ENCODE assay signal across 9 mouse cellular contexts in genomic region chr6:83070247-83070310, GRCm38 (mm10). TPM values are rescaled to one million over a fixed set of nuclear protein-coding genes. Genes with fewer than 3 reads are reported as not detected.
DNase-seq lines count a peak whose midpoint lies in the region; ATAC-seq and TF ChIP-seq lines count a peak whose summit lies in the region.
"Had no signal": no experiment of that assay in that cellular context is flagged by ENCODE, and none has a peak within 500 bp of the region (broad histone marks: within the 10 kb centered on the region; RNA-seq: fewer than 3 reads in every experiment).

Tlx2 (minus strand) TSS chr6:83070293.

- no peak for TF ChIP-seq EP300 in heart, adult 2 months (IDR thresholded peaks at IDR 0.05; ENCODE audit: insufficient read depth, low read depth, low read length)

- no peak for DNase-seq in heart, adult 2 months
- no peak for DNase-seq in G1E (ENCODE audit: low spot score)
- DNase-seq in yolk sac, embryonic 10.5 days (ENCODE audit: low spot score), result no peak
- DNase-seq in right cerebral cortex, postnatal 10 days (ENCODE audit: low spot score in 2 of 2), result no peak
- DNase-seq in left cerebral cortex, adult 8-10 months (ENCODE audit: low spot score in 2 of 2), result no peak

- peaks cover 96% of the 10 kb centered on the region for H3K27me3 ChIP-seq in heart, embryonic 12.5 days (replicated peaks)
- H3K27me3 ChIP-seq in heart, adult 2 months (ENCODE audit: control insufficient read depth, insufficient read depth, low read length), result peaks cover 40% of the 10 kb centered on the region
- H3K27me3 ChIP-seq in G1E (ENCODE audit: insufficient read depth, low read length), result peaks cover 44% of the 10 kb centered on the region
- peaks cover 99% of the 10 kb centered on the region for H3K27me3 ChIP-seq in hindbrain, embryonic 12.5 days
- H3K27me3 ChIP-seq in liver, embryonic 16.5 days (ENCODE audit: control insufficient read depth, insufficient read depth, low read depth, low read length), result peaks cover 98% of the 10 kb centered on the region

- no peak for TF ChIP-seq CTCF in heart, adult 2 months (IDR thresholded peaks at IDR 0.05)
- TF ChIP-seq CTCF in G1E (IDR thresholded peaks at IDR 0.05; ENCODE audit: low read depth, low read length), result no peak

- no peak for ATAC-seq in heart, embryonic 12.5 days (ENCODE audit: insufficient number of reproducible peaks, low FRiP score)
- ATAC-seq in G1E (ENCODE audit: extremely low read depth, insufficient number of reproducible peaks, low FRiP score, poor library complexity, severe bottlenecking), result no peak
- ATAC-seq in hindbrain, embryonic 12.5 days (ENCODE audit: low FRiP score), result no peak
- ATAC-seq in liver, embryonic 16.5 days (ENCODE audit: low read depth), result no peak

- no peaks in the 10 kb centered on the region for H3K9me3 ChIP-seq in heart, embryonic 12.5 days (replicated peaks)
- peaks cover 33% of the 10 kb centered on the region for H3K9me3 ChIP-seq in G1E (replicated peaks)
- H3K9me3 ChIP-seq in hindbrain, embryonic 12.5 days (replicated peaks), result no peaks in the 10 kb centered on the region
- no peaks in the 10 kb centered on the region for H3K9me3 ChIP-seq in liver, embryonic 16.5 days (replicated peaks; ENCODE audit: control insufficient read depth, low read length)

- H3K27ac ChIP-seq in heart, embryonic 12.5 days (ENCODE audit: poor library complexity, severe bottlenecking), result no peak within 1 kb of the TSS
- H3K27ac ChIP-seq in heart, adult 2 months, result no peak within 1 kb of the TSS
- H3K27ac ChIP-seq in hindbrain, embryonic 12.5 days, result no peak within 1 kb of the TSS
- H3K27ac ChIP-seq in liver, embryonic 16.5 days (ENCODE audit: low read length), result no peak within 1 kb of the TSS

- no peak within 1 kb of the TSS for H3K9ac ChIP-seq in heart, embryonic 12.5 days
- H3K9ac ChIP-seq in heart, adult 2 months (ENCODE audit: low read depth, low read length), result no peak within 1 kb of the TSS
- no peak within 1 kb of the TSS for H3K9ac ChIP-seq in hindbrain, embryonic 12.5 days
- no peak within 1 kb of the TSS for H3K9ac ChIP-seq in liver, embryonic 16.5 days (ENCODE audit: low read depth, low read length)

- H3K4me3 ChIP-seq in heart, embryonic 12.5 days, result peak within 1 kb of the TSS; percentile 37
- no peak within 1 kb of the TSS for H3K4me3 ChIP-seq in heart, adult 2 months
- peak within 1 kb of the TSS; percentile 23; the same call in 1 of the 2 replicates for H3K4me3 ChIP-seq in G1E (ENCODE audit: low read depth, low read length)
- H3K4me3 ChIP-seq in hindbrain, embryonic 12.5 days, result peak within 1 kb of the TSS; percentile 23
- H3K4me3 ChIP-seq in liver, embryonic 16.5 days (ENCODE audit: low read depth, low read length), result peak within 1 kb of the TSS; percentile 34

- peak within 1 kb of the TSS; percentile 62 for H3K4me2 ChIP-seq in heart, embryonic 12.5 days
- peak within 1 kb of the TSS; percentile 28; the same call in 1 of the 2 replicates for H3K4me2 ChIP-seq in hindbrain, embryonic 12.5 days (replicated peaks)
- H3K4me2 ChIP-seq in liver, embryonic 16.5 days (ENCODE audit: low read depth, low read length), result no peak within 1 kb of the TSS

- no peak for TF ChIP-seq POLR2A in heart, adult 2 months (IDR thresholded peaks at IDR 0.05; ENCODE audit: insufficient read depth, low read depth, low read length)

- intact Hi-C loops in heart, adult 2 months (cut with DNase I), result no loop called here

- WGBS in heart, embryonic 12.5 days, result under 1% methylated on average over 10 of the region's 10 CpGs
- WGBS in heart, adult 2 months, result 0% methylated on average over 3 of the region's 10 CpGs
- 3% methylated on average over 10 of the region's 10 CpGs for WGBS in hindbrain, embryonic 12.5 days
- WGBS in liver, embryonic 16.5 days (ENCODE audit: insufficient replicate concordance), result 0% methylated on average over 10 of the region's 10 CpGs

- peaks cover 27% of the 10 kb centered on the region for H3K4me1 ChIP-seq in heart, embryonic 12.5 days (replicated peaks)
- H3K4me1 ChIP-seq in heart, adult 2 months (ENCODE audit: control insufficient read depth, insufficient read depth, low read length), result no peaks in the 10 kb centered on the region
- H3K4me1 ChIP-seq in G1E (ENCODE audit: insufficient read depth, low read depth, low read length), result no peaks in the 10 kb centered on the region
- H3K4me1 ChIP-seq in hindbrain, embryonic 12.5 days, result peaks cover 19% of the 10 kb centered on the region
- H3K4me1 ChIP-seq in liver, embryonic 16.5 days (ENCODE audit: control insufficient read depth, low read depth, low read length), result peaks cover 19% of the 10 kb centered on the region

- no peaks in the 10 kb centered on the region for H3K79me2 ChIP-seq in heart, adult 2 months (replicated peaks; ENCODE audit: control insufficient read depth, insufficient read depth, low read length)

- no peaks in the 10 kb centered on the region for H3K36me3 ChIP-seq in heart, embryonic 12.5 days
- no peaks in the 10 kb centered on the region for H3K36me3 ChIP-seq in heart, adult 2 months (ENCODE audit: control insufficient read depth, insufficient read depth, low read length)
- peaks cover 13% of the 10 kb centered on the region for H3K36me3 ChIP-seq in G1E (replicated peaks)
- H3K36me3 ChIP-seq in hindbrain, embryonic 12.5 days, result no peaks in the 10 kb centered on the region
- no peaks in the 10 kb centered on the region for H3K36me3 ChIP-seq in liver, embryonic 16.5 days (ENCODE audit: control insufficient read depth, insufficient read depth)

RNA-seq across cellular contexts. Expression of gene Tlx2, which starts in this region (rescaled TPM):
- 0.18 and 0.24 TPM in 2 replicates for polyA plus RNA-seq in heart, embryonic 12.5 days (2016; fragmentation: Nextera tagmentation; extraction: Ambion mirVana)
- not detected for total RNA-seq in heart, adult 2 months (2021)
- polyA plus RNA-seq in heart, adult 2 months (2012; rRNA removed), result 0.14 TPM in 1 of 2 replicates, not detected in the other
- total RNA-seq in G1E (2014; fragmentation: Nextera tagmentation) (not detected in 2 replicates), G1E (2017) (not detected in 2 replicates)
- not detected in 2 replicates for polyA plus RNA-seq in G1E (2012)
- 4.4 and 6.0 TPM in 2 replicates for polyA plus RNA-seq in hindbrain, embryonic 12.5 days (2016; fragmentation: Nextera tagmentation; extraction: Ambion mirVana)
- not detected in 2 replicates for polyA plus RNA-seq in liver, embryonic 16.5 days (2015; fragmentation: Nextera tagmentation; extraction: Ambion mirVana)
- total RNA-seq in left cerebral cortex, adult 8-10 months (2022), result not detected
- total RNA-seq: gastrocnemius, postnatal 4 days had no signal
